Mouse (Mus musculus) heart, postnatal 4 days (tissue): ENCODE measurements around the gene Fgf13. TPM values are rescaled to one million over a fixed set of nuclear protein-coding genes. Genes with fewer than 3 reads are reported as not detected.

Source experiments
- DNase-seq: peaks from one replicate; pipeline ENCODE4 v3.0.0; 2021
- microRNA-seq, 2 experiments: library from miRNA; unstranded; fragments of <30 nt; microRNA quantifications; one replicate each; pipeline ENCODE4 v1.2.0; 2021 to 2022
- total RNA-seq, 2 experiments: library from RNA; stranded (reverse); gene quantifications; 2 replicates each; pipeline ENCODE4 v1.2.3; 2021

The Fgf13 gene
- total RNA-seq, 2 experiments from 2014 or later = 124 to 144 TPM

- DNase-seq = no peak
Observed at GRCm38 (mm10) chrX:59186922-59187321, 380.9 kb downstream of the Fgf13 start.

- DNase-seq = no peak
Observed at GRCm38 (mm10) chrX:59182323-59182722, 385.5 kb downstream of the Fgf13 start.

GRCm38 (mm10) chrX:59179627-59180026 lies 388.2 kb downstream of the Fgf13 start:
- no peak for DNase-seq

- peak; percentile 37 for DNase-seq
Observed at GRCm38 (mm10) chrX:59179081-59179596, 388.7 kb downstream of the Fgf13 start.

- DNase-seq = no peak
Observed at GRCm38 (mm10) chrX:59177653-59178052, 390.2 kb downstream of the Fgf13 start.

- no peak for DNase-seq
Observed at GRCm38 (mm10) chrX:59172200-59172599, 395.7 kb downstream of the Fgf13 start.

- no peak for DNase-seq
Observed at GRCm38 (mm10) chrX:59166763-59167162, 401.1 kb downstream of the Fgf13 start.

- DNase-seq = no peak
Observed at GRCm38 (mm10) chrX:59141947-59142346, 425.9 kb downstream of the Fgf13 start.

- DNase-seq = peak; percentile 42
Observed at GRCm38 (mm10) chrX:59134928-59135361, 432.9 kb downstream of the Fgf13 start.

- peak; percentile 15 for DNase-seq
Observed at GRCm38 (mm10) chrX:59134166-59134861, 433.6 kb downstream of the Fgf13 start.

- no peak for DNase-seq
Observed at GRCm38 (mm10) chrX:59133834-59134165, 434.1 kb downstream of the Fgf13 start.

GRCm38 (mm10) chrX:59133416-59133815 lies 434.5 kb downstream of the Fgf13 start:
- no peak for DNase-seq

GRCm38 (mm10) chrX:59126637-59127036 lies 441.2 kb downstream of the Fgf13 start:
- no peak for DNase-seq

GRCm38 (mm10) chrX:59113187-59113586 lies 454.7 kb downstream of the Fgf13 start:
- no peak for DNase-seq

- DNase-seq = no peak
Observed at GRCm38 (mm10) chrX:59085928-59086327, 481.9 kb downstream of the Fgf13 start.

GRCm38 (mm10) chrX:59080427-59080826 lies 487.4 kb downstream of the Fgf13 start:
- no peak for DNase-seq

- DNase-seq = no peak
Observed at GRCm38 (mm10) chrX:59072083-59072482, 495.8 kb downstream of the Fgf13 start.

GRCm38 (mm10) chrX:59063157-59063556 lies 504.7 kb downstream of the Fgf13 start:
- DNase-seq = no peak

GRCm38 (mm10) chrX:59034969-59035368 lies 532.9 kb downstream of the Fgf13 start:
- no peak for DNase-seq

Small RNAs within 50 kb of the gene (microRNA-seq; reads per million reads assigned to microRNA genes)
- 59.5 to 76.4 reads per million in 2 experiments for gene Mir504
